Mouse (Mus musculus): Measurements from ENCODE around the gene Megf11. TPM values are rescaled to one million over a fixed set of nuclear protein-coding genes. Genes with fewer than 3 reads are reported as not detected.

The Megf11 gene
- polyA plus RNA-seq, 1 experiment from 2014 or later: 0.70 TPM

DNA sequence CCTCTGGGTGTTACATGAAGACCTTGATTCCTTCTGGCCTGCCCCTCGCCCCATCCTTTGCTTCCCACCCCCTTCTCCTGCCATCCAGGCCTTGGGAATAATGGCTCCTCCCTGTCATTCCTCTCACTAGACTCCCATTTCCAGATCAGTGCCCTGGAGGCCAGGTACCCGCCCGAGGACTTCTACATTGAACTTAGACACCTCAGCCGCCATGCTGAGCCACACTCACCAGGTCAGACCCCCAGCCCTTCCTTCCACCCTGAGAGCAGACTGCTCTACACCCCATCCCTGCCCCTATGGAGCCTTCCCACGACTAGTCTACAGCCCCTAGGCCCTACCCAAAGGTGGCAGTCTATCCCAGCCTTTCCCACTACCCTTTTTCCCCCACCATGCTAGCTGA is 312.3 kb downstream of the Megf11 start:
- Histone ChIP-seq H3K36me3 (ENCODE audit: control insufficient read depth, insufficient read depth, low read length) (peaks cover 6% of the 10 kb centered on the region; the same call in 1 of the 2 replicates), H3K9ac (ENCODE audit: low read depth, low read length) (no peak overlapping the region), H3K4me3 (ENCODE audit: low read depth, low read length) (no peak overlapping the region), H3K27me3 (ENCODE audit: control insufficient read depth, insufficient read depth, low read length) (no peaks in the 10 kb centered on the region), H3K9me3 (replicated peaks; ENCODE audit: control insufficient read depth, low read length) (no peaks in the 10 kb centered on the region), H3K4me1 (ENCODE audit: control insufficient read depth, insufficient read depth, low read length) (no peaks in the 10 kb centered on the region), H3K27ac (ENCODE audit: low read depth, low read length) (no peak overlapping the region), H3K4me2 (no peak overlapping the region)
- ATAC-seq (replicated peaks; ENCODE audit: insufficient number of reproducible peaks, low FRiP score, low TSS enrichment): no peak
- 70% methylated on average over 5 of the region's 5 CpGs for WGBS (ENCODE audit: insufficient replicate concordance)

DNA sequence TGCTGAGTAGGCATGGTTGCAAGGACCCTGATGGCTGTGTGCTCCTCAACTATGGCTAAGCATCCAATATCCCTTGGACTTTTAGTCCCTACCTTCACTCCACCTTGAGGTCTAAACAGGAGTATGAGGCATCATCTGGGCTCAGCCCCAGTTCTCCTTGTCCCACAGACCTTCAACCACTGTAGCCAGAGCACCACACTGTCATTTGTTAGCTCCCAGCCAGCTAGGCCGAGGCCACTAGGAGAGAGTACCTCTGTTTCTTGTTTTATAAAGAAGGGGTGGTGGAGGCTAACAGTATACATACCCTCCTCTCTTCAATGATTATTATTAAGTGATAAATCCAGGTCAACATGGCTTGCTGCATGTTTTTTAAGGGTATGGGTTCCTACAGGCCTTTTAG is 313.2 kb downstream of the Megf11 start:
- Histone ChIP-seq H3K36me3 (ENCODE audit: control insufficient read depth, insufficient read depth, low read length) (peaks cover 6% of the 10 kb centered on the region; the same call in 1 of the 2 replicates), H3K4me1 (ENCODE audit: control insufficient read depth, insufficient read depth, low read length) (no peaks in the 10 kb centered on the region), H3K9ac (ENCODE audit: low read depth, low read length) (no peak overlapping the region), H3K4me3 (ENCODE audit: low read depth, low read length) (no peak overlapping the region), H3K9me3 (replicated peaks; ENCODE audit: control insufficient read depth, low read length) (no peaks in the 10 kb centered on the region), H3K27me3 (ENCODE audit: control insufficient read depth, insufficient read depth, low read length) (no peaks in the 10 kb centered on the region), H3K4me2 (no peak overlapping the region), H3K27ac (ENCODE audit: low read depth, low read length) (no peak overlapping the region)
- 100% methylated on average over 1 of the region's 1 CpGs for WGBS (ENCODE audit: insufficient replicate concordance)
- no peak for ATAC-seq (replicated peaks; ENCODE audit: insufficient number of reproducible peaks, low FRiP score, low TSS enrichment)

DNA sequence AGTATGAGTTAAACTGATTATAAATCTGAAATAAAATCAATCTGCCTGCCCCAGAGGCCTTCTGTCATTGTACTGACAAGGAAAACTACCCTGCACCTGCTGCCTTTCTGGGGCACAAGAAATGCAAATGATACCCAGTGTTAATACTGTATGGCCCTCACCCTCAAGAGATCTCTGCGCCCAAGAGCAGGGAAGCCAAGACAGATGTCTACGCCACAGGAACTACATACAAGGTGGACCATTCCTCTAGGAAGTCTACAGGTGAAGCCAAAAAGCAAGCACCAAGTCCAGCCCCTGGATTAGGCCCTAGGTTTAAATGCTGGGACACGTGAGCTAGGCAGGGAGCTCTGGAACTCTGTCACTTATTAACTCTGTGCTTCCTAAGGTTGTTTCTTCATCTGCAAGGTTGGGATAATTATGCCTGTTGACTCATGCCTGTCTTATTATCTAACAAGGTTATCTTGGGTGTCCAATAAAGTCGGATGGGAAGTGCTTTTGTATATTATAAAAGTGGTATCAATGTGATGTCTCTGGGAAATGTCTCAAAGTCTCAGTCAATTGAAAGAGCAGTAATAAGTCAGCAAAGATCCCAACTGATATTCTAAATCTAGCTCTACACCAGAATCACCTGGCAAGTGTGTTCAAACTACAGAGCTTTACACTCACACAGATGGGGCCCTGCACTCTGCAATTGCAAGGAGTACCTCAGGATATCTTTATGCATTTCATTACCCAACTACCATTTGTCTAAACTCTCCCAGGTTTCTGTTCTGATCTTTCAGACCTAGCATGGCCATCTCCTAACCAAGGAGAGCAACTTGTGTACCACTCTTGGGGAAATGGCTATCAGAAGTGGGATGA is 315.3 kb downstream of the Megf11 start:
- no peak overlapping the region for H3K9ac ChIP-seq (ENCODE audit: low read depth, low read length)
- H3K4me2 ChIP-seq: no peak overlapping the region
- 0 out of 2 replicates have a peak, but pooled peaks cover under 1% of the 10 kb centered on the region for H3K36me3 ChIP-seq (ENCODE audit: control insufficient read depth, insufficient read depth, low read length)
- WGBS (ENCODE audit: insufficient replicate concordance): 79% methylated on average over 4 of the region's 4 CpGs
- no peak for ATAC-seq (replicated peaks; ENCODE audit: insufficient number of reproducible peaks, low FRiP score, low TSS enrichment)
- H3K4me3 ChIP-seq (ENCODE audit: low read depth, low read length): no peak overlapping the region
- no peaks in the 10 kb centered on the region for H3K9me3 ChIP-seq (replicated peaks; ENCODE audit: control insufficient read depth, low read length)
- H3K27ac ChIP-seq (ENCODE audit: low read depth, low read length): no peak overlapping the region
- H3K4me1 ChIP-seq (ENCODE audit: control insufficient read depth, insufficient read depth, low read length): no peaks in the 10 kb centered on the region
- H3K27me3 ChIP-seq (ENCODE audit: control insufficient read depth, insufficient read depth, low read length): no peaks in the 10 kb centered on the region

DNA sequence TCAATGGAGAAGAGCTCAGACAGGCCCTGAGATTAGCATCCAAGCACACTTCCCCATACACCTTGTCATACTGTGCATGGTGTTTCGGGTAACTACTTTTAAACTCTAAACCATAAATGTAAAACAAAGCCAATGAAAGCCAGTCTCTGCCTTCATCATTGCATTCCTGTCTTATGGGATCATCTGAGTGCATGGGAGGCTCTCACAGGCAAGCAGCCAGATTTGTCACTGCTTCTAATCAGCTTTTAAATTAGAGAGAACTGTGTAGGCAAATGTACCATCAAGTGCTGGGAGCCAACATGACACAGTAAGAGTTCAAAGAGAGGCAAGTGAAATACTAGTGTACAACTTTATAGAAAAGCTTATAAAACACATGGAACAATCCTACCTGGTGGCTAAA is 316.2 kb downstream of the Megf11 start:
- Histone ChIP-seq H3K9ac (ENCODE audit: low read depth, low read length) (no peak overlapping the region), H3K4me2 (no peak overlapping the region), H3K9me3 (replicated peaks; ENCODE audit: control insufficient read depth, low read length) (no peaks in the 10 kb centered on the region), H3K36me3 (ENCODE audit: control insufficient read depth, insufficient read depth, low read length) (0 out of 2 replicates have a peak, but pooled peaks cover 2% of the 10 kb centered on the region), H3K27ac (ENCODE audit: low read depth, low read length) (no peak overlapping the region), H3K4me3 (ENCODE audit: low read depth, low read length) (no peak overlapping the region), H3K27me3 (ENCODE audit: control insufficient read depth, insufficient read depth, low read length) (no peaks in the 10 kb centered on the region), H3K4me1 (ENCODE audit: control insufficient read depth, insufficient read depth, low read length) (no peaks in the 10 kb centered on the region)
- ATAC-seq (replicated peaks; ENCODE audit: insufficient number of reproducible peaks, low FRiP score, low TSS enrichment): no peak
- 66% methylated on average over 1 of the region's 1 CpGs for whole genome bisulfite sequencing (ENCODE audit: insufficient replicate concordance)

DNA sequence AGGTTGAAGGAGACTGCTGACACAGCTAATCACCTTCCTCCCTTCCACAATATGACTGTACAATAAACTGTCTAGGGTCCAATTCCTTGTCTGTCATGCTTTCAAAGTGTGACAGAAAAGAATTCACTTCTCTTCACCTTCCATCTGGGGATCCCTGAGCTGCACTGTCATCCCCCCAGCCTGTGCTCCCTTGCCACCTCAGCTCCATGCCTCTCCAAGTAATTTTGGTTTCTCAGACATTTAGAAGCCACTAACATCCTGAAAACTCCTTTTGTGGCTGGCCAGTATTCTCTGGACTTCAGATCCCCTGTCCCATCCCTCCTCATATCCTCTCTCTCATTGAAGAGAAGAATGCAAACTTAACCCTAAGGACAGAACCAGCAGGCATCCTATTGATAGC is 317.0 kb downstream of the Megf11 start:
- Histone ChIP-seq H3K4me2 (no peak overlapping the region), H3K27ac (ENCODE audit: low read depth, low read length) (no peak overlapping the region), H3K4me1 (ENCODE audit: control insufficient read depth, insufficient read depth, low read length) (no peaks in the 10 kb centered on the region), H3K27me3 (ENCODE audit: control insufficient read depth, insufficient read depth, low read length) (no peaks in the 10 kb centered on the region), H3K9me3 (replicated peaks; ENCODE audit: control insufficient read depth, low read length) (no peaks in the 10 kb centered on the region), H3K9ac (ENCODE audit: low read depth, low read length) (no peak overlapping the region), H3K4me3 (ENCODE audit: low read depth, low read length) (no peak overlapping the region), H3K36me3 (ENCODE audit: control insufficient read depth, insufficient read depth, low read length) (0 out of 2 replicates have a peak, but pooled peaks cover 2% of the 10 kb centered on the region)
- ATAC-seq (replicated peaks; ENCODE audit: insufficient number of reproducible peaks, low FRiP score, low TSS enrichment): no peak

DNA sequence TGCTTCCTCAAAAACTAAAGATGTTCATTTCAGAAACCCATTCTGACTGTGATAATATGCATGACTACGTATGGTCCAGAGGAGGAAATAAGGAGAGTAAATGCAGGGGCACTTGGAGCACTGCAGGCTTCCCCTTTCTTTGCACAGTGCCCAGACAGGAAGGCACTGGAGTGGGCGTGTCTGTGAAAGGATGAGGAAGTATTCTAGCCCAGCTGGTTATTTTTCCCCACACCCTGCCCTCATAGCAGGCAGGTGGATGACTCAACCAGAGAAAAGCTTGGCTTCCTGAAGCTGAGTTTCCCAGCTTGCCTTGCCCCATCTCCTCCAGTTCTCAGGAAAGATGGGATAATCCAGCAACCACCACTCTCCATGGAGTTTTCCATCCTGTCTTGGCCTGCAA is 317.5 kb downstream of the Megf11 start:
- no peak for ATAC-seq (replicated peaks; ENCODE audit: insufficient number of reproducible peaks, low FRiP score, low TSS enrichment)
- no peak overlapping the region for H3K4me3 ChIP-seq (ENCODE audit: low read depth, low read length)
- whole genome bisulfite sequencing (ENCODE audit: insufficient replicate concordance): 70% methylated on average over 2 of the region's 2 CpGs

DNA sequence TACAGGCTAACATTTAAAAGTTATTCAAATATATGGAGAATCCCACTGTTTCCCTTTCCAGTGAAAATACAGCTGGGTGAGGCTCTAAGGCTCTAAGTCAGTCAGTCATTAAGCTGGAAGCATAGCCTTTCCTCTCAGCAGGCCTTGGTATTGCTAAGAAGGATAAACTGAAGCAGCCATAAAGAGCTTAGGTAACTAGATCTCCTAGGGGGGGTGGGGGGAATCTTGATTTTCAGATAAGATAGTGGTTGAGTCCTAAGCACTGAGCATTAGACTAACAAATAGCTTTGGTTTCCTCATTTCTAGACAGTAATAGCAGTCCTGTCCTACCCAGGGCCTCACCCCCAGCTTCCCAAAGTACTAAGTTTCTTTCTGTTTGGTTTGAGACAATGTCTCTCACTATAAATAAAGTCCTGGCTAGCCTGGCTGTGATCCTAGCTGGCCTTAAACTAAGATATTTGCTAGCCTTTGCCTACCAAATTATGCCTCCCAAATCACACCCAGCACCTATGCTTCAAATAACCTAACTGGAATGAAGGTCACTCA is 318.1 kb downstream of the Megf11 start:
- H3K4me1 ChIP-seq (ENCODE audit: control insufficient read depth, insufficient read depth, low read length): no peaks in the 10 kb centered on the region
- H3K27ac ChIP-seq (ENCODE audit: low read depth, low read length): no peak overlapping the region
- no peak overlapping the region for H3K4me2 ChIP-seq
- no peak overlapping the region for H3K4me3 ChIP-seq (ENCODE audit: low read depth, low read length)
- 0 out of 2 replicates have a peak, but pooled peaks cover 2% of the 10 kb centered on the region for H3K36me3 ChIP-seq (ENCODE audit: control insufficient read depth, insufficient read depth, low read length)
- no peaks in the 10 kb centered on the region for H3K27me3 ChIP-seq (ENCODE audit: control insufficient read depth, insufficient read depth, low read length)
- H3K9ac ChIP-seq (ENCODE audit: low read depth, low read length): no peak overlapping the region
- ATAC-seq (replicated peaks; ENCODE audit: insufficient number of reproducible peaks, low FRiP score, low TSS enrichment): no peak
- H3K9me3 ChIP-seq (replicated peaks; ENCODE audit: control insufficient read depth, low read length): no peaks in the 10 kb centered on the region

More for the DNA sequence above, 317.5 kb downstream of the Megf11 start:
- Histone ChIP-seq H3K27me3 (ENCODE audit: control insufficient read depth, insufficient read depth, low read length) (no peaks in the 10 kb centered on the region), H3K9me3 (replicated peaks; ENCODE audit: control insufficient read depth, low read length) (no peaks in the 10 kb centered on the region), H3K9ac (ENCODE audit: low read depth, low read length) (no peak overlapping the region), H3K36me3 (ENCODE audit: control insufficient read depth, insufficient read depth, low read length) (0 out of 2 replicates have a peak, but pooled peaks cover 2% of the 10 kb centered on the region), H3K4me1 (ENCODE audit: control insufficient read depth, insufficient read depth, low read length) (no peaks in the 10 kb centered on the region), H3K4me2 (no peak overlapping the region), H3K27ac (ENCODE audit: low read depth, low read length) (no peak overlapping the region)

DNA sequence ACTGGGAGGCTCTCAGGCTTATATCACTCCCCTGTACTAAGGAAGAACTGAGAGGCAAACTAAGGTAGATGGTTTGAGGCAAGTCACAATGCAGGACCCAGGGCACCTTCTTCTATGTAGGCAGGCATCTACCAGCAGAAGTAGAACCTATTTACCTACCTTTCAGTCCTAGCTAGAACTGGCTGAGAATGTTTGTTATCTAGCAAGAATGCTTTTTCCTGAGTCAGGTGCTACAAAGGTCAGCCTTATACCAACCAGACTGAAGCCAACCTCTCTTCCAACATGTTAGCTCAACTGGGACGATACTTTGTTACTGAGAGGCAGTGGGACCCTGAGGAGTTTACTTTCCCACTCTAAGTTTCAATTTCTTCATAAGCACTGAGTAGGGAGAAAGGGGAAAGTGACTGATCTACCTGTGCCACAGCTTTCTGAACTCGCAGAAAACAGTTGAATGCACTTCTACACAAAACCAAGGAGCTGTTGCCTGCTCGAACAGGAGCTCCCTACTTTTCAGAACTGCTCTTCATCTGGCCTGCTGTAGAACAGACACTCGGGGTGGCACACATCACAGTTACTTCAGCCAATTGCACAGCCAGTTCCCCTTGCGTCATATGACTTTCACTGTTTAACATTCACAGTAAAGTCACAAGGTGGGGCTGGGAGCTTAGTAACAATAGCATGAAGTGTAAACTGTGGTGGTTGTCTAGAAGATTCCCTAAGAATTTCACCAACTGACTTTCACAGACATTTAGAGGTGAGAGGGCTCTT is 318.8 kb downstream of the Megf11 start:
- Histone ChIP-seq H3K4me1 (ENCODE audit: control insufficient read depth, insufficient read depth, low read length) (no peaks in the 10 kb centered on the region), H3K9ac (ENCODE audit: low read depth, low read length) (no peak overlapping the region), H3K4me2 (no peak overlapping the region), H3K9me3 (replicated peaks; ENCODE audit: control insufficient read depth, low read length) (no peaks in the 10 kb centered on the region), H3K27me3 (ENCODE audit: control insufficient read depth, insufficient read depth, low read length) (no peaks in the 10 kb centered on the region), H3K36me3 (ENCODE audit: control insufficient read depth, insufficient read depth, low read length) (0 out of 2 replicates have a peak, but pooled peaks cover 2% of the 10 kb centered on the region), H3K27ac (ENCODE audit: low read depth, low read length) (no peak overlapping the region), H3K4me3 (ENCODE audit: low read depth, low read length) (no peak overlapping the region)
- ATAC-seq (replicated peaks; ENCODE audit: insufficient number of reproducible peaks, low FRiP score, low TSS enrichment): no peak
- 83% methylated on average over 5 of the region's 5 CpGs for WGBS (ENCODE audit: insufficient replicate concordance)

Data from heart, embryonic 11.5 days (tissue).